Mouse (Mus musculus) CH12.LX (cell line): ENCODE results near the gene Pik3r2. TPM values are rescaled to one million over a fixed set of nuclear protein-coding genes. Genes with fewer than 3 reads are reported as not detected.

Source experiments
- DNase-seq: peaks from one replicate; pipeline ENCODE4 v3.0.0-alpha.2; 2013; ENCODE audit errors: extremely low read depth
- H3K27ac ChIP-seq: 2 replicates; pipeline ENCODE4 v1.5.1; 2012; ENCODE audit warnings: low read depth, mild to moderate bottlenecking, control low read depth, moderate library complexity; ENCODE audit not compliant: insufficient read depth
- H3K27me3 ChIP-seq: replicated peaks from 2 replicates; pipeline ENCODE3; 2012; ENCODE audit warnings: inconsistent platforms
- H3K36me3 ChIP-seq, 2 experiments: replicated peaks in 1 of 2; 2 replicates each; pipeline versions ENCODE3 to v1.6.1; 2012; ENCODE audit warnings: inconsistent platforms in 1 of 2, low read length in 1 of 2, mild to moderate bottlenecking in 1 of 2, mixed read lengths in 1 of 2, moderate library complexity in 1 of 2; ENCODE audit not compliant: control insufficient read depth in 1 of 2, insufficient read depth in 1 of 2
- H3K4me1 ChIP-seq, 2 experiments: 2 replicates each; pipeline ENCODE4 v1.6.1; 2012; ENCODE audit warnings: inconsistent platforms in 1 of 2, moderate library complexity in 1 of 2; ENCODE audit not compliant: insufficient read depth in 2 of 2, control insufficient read depth in 1 of 2
- H3K4me2 ChIP-seq: 2 replicates; pipeline ENCODE4 v1.6.1; 2012; ENCODE audit warnings: low read depth, mild to moderate bottlenecking, control low read depth; ENCODE audit not compliant: poor library complexity, insufficient read depth, severe bottlenecking
- H3K4me3 ChIP-seq, 3 experiments: fragments of 150-350 bp in 1 of 3; sonication (generic) in 1 of 3; replicated peaks in 1 of 3; 2 replicates each; pipeline versions ENCODE3 to v1.5.1; 2011 to 2012; ENCODE audit warnings: low read depth in 2 of 3, low read length in 2 of 3, mild to moderate bottlenecking in 2 of 3, moderate library complexity in 2 of 3, control low read depth in 1 of 3, improper control_type of control experiment in 1 of 3, inconsistent platforms in 1 of 3, mixed read lengths in 1 of 3; ENCODE audit not compliant: poor library complexity in 1 of 3
- H3K79me2 ChIP-seq: replicated peaks from 2 replicates; pipeline ENCODE4 v1.6.1; 2012; ENCODE audit warnings: mild to moderate bottlenecking, moderate library complexity; ENCODE audit not compliant: control insufficient read depth, poor library complexity, insufficient read depth, severe bottlenecking; ENCODE audit errors: extremely low read depth
- H3K9ac ChIP-seq: 2 replicates; pipeline ENCODE4 v1.6.1; 2012; ENCODE audit warnings: low read depth, mild to moderate bottlenecking, control low read depth, moderate library complexity; ENCODE audit not compliant: insufficient read depth
- H3K9me3 ChIP-seq: replicated peaks from 2 replicates; pipeline ENCODE3; 2012; ENCODE audit warnings: low read length, inconsistent platforms, mixed read lengths
- BHLHE40 ChIP-seq: IDR thresholded peaks from 2 replicates; pipeline ENCODE4 v1.6.1; 2011; ENCODE audit warnings: mild to moderate bottlenecking, low read depth, low read length, improper control_type of control experiment
- CHD2 ChIP-seq: IDR thresholded peaks from 2 replicates; pipeline ENCODE4 v1.6.1; 2011; ENCODE audit warnings: low read length, improper control_type of control experiment
- E2F4 ChIP-seq: IDR thresholded peaks from 2 replicates; pipeline ENCODE4 v1.6.1; 2011; ENCODE audit warnings: low read depth, low read length, improper control_type of control experiment; ENCODE audit not compliant: insufficient replicate concordance
- GABPA ChIP-seq: IDR thresholded peaks from 2 replicates; pipeline ENCODE4 v1.6.1; 2012; ENCODE audit warnings: low read depth, low read length, improper control_type of control experiment, inconsistent platforms; ENCODE audit not compliant: insufficient replicate concordance
- IRF4 ChIP-seq: IDR thresholded peaks from 2 replicates; pipeline ENCODE4 v1.6.1; 2014; ENCODE audit warnings: low read depth, mild to moderate bottlenecking, inconsistent platforms, low read length, improper control_type of control experiment
- JUN ChIP-seq: IDR thresholded peaks from 2 replicates; pipeline ENCODE4 v1.6.1; 2011; ENCODE audit warnings: low read depth, mild to moderate bottlenecking, low read length, improper control_type of control experiment, moderate library complexity; ENCODE audit not compliant: insufficient read depth
- KAT2A ChIP-seq: IDR thresholded peaks from 2 replicates; pipeline ENCODE4 v1.6.1; 2012; ENCODE audit warnings: low read length, improper control_type of control experiment, inconsistent platforms; ENCODE audit not compliant: insufficient replicate concordance
- MAFK ChIP-seq: IDR thresholded peaks from 2 replicates; pipeline ENCODE4 v1.6.1; 2011; ENCODE audit warnings: low read length, improper control_type of control experiment; ENCODE audit not compliant: insufficient replicate concordance
- MAZ ChIP-seq: IDR thresholded peaks from 2 replicates; pipeline ENCODE4 v1.6.1; 2012; ENCODE audit warnings: low read depth, mild to moderate bottlenecking, inconsistent platforms, low read length, improper control_type of control experiment, moderate library complexity
- MEF2A ChIP-seq: IDR thresholded peaks from 2 replicates; pipeline ENCODE4 v1.6.1; 2014; ENCODE audit warnings: low read depth, mild to moderate bottlenecking, inconsistent platforms, low read length, improper control_type of control experiment, borderline replicate concordance
- MXI1 ChIP-seq: IDR thresholded peaks from 2 replicates; pipeline ENCODE4 v1.6.1; 2011; ENCODE audit warnings: mild to moderate bottlenecking, low read depth, low read length, improper control_type of control experiment
- MYC ChIP-seq: IDR thresholded peaks from 2 replicates; pipeline ENCODE4 v1.6.1; 2011; ENCODE audit warnings: low read depth, mild to moderate bottlenecking, improper control_type of control experiment, low read length
- NRF1 ChIP-seq: IDR thresholded peaks from 2 replicates; pipeline ENCODE4 v1.6.1; 2014; ENCODE audit warnings: low read depth, mild to moderate bottlenecking, inconsistent platforms, low read length, improper control_type of control experiment, moderate library complexity
- PAX5 ChIP-seq: IDR thresholded peaks from 2 replicates; pipeline ENCODE4 v1.6.1; 2012; ENCODE audit warnings: low read length, inconsistent platforms, mixed read lengths
- POLR2A ChIP-seq: IDR thresholded peaks from 2 replicates; pipeline ENCODE4 v1.6.1; 2011; ENCODE audit warnings: low read depth, mild to moderate bottlenecking, improper control_type of control experiment, low read length
- RAD21 ChIP-seq: IDR thresholded peaks from 2 replicates; pipeline ENCODE4 v1.6.1; 2011; ENCODE audit warnings: low read depth, mild to moderate bottlenecking, low read length, improper control_type of control experiment, moderate library complexity
- RCOR1 ChIP-seq: conservative IDR thresholded peaks from 2 replicates; pipeline ENCODE4 v1.6.1; 2012; ENCODE audit warnings: low read depth, mild to moderate bottlenecking, inconsistent platforms, low read length, improper control_type of control experiment
- SIN3A ChIP-seq: IDR thresholded peaks from 2 replicates; pipeline ENCODE4 v1.6.1; 2012; ENCODE audit warnings: low read length, improper control_type of control experiment, inconsistent platforms
- SMC3 ChIP-seq: IDR thresholded peaks from 2 replicates; pipeline ENCODE4 v1.6.1; 2011; ENCODE audit warnings: low read depth, low read length, improper control_type of control experiment
- TBP ChIP-seq: conservative IDR thresholded peaks from 2 replicates; pipeline ENCODE4 v1.6.1; 2011; ENCODE audit warnings: low read depth, low read length, improper control_type of control experiment
- UBTF ChIP-seq: IDR thresholded peaks from 2 replicates; pipeline ENCODE4 v1.6.1; 2012; ENCODE audit warnings: low read depth, mild to moderate bottlenecking, inconsistent platforms, low read length, improper control_type of control experiment, moderate library complexity
- USF1 ChIP-seq: IDR thresholded peaks from 2 replicates; pipeline ENCODE4 v1.6.1; 2014; ENCODE audit warnings: low read depth, mild to moderate bottlenecking, inconsistent platforms, low read length, improper control_type of control experiment
- USF2 ChIP-seq: conservative IDR thresholded peaks from 2 replicates; pipeline ENCODE4 v1.6.1; 2011; ENCODE audit warnings: low read depth, low read length, improper control_type of control experiment
- ZC3H11A ChIP-seq: IDR thresholded peaks from 2 replicates; pipeline ENCODE4 v1.6.1; 2012; ENCODE audit warnings: low read depth, mild to moderate bottlenecking, inconsistent platforms, low read length, improper control_type of control experiment
- ZMIZ1 ChIP-seq: IDR thresholded peaks from 2 replicates; pipeline ENCODE4 v1.6.1; 2012; ENCODE audit warnings: low read depth, mild to moderate bottlenecking, inconsistent platforms, low read length, improper control_type of control experiment
- ZNF384 ChIP-seq: IDR thresholded peaks from 2 replicates; pipeline ENCODE4 v1.6.1; 2012; ENCODE audit warnings: low read depth, low read length, improper control_type of control experiment, inconsistent platforms
- dilution Hi-C: fragments of 300-500 bp; cut with MboI; formaldehyde crosslinking; loops from 2 replicates; pipeline ENCODE4 v1.14.3; 2020; ENCODE audit warnings: low sequenced_read_pairs; ENCODE audit not compliant: extremely low pct_unique_long_range_greater_than_20kb, extremely low pct_ligation_motif_present
- in situ Hi-C: fragments of 300-500 bp; cut with MboI; formaldehyde crosslinking; loops from 3 replicates; pipeline ENCODE4 v1.14.3; 2019; ENCODE audit warnings: low sequenced_read_pairs, low pct_ligation_motif_present, low pct_unique_long_range_greater_than_20kb, mixed read lengths
- polyA plus RNA-seq: library from polyadenylated mRNA; unstranded; fragments of >175 nt; gene quantifications from 2 replicates; pipeline ENCODE4 v1.2.1, GENCODE M21; 2012; ENCODE audit warnings: low read depth; ENCODE audit not compliant: insufficient read length
- total RNA-seq, 2 experiments: library from RNA; depleted of rRNA; stranded (reverse); fragments of 300-350 nt in 1 of 2; fragments of >200 nt in 1 of 2; gene quantifications; 2 replicates each; pipeline ENCODE4 v1.2.3; 2012 to 2014

Pik3r2 gene
- total and polyA plus RNA-seq, 3 experiments: 13.8 to 45.9 (median 25.8) TPM

GRCm38 (mm10) chr8:70801830-70802229, 25.3 kb upstream of the Pik3r2 start:
- dilution Hi-C loops (no loop called here), in situ Hi-C loops (loop anchor here (5.0 kb wide), 1 partner anchor 35 kb away; no protein-coding TSS in a partner anchor)
- no peak for TF ChIP-seq ZMIZ1
- no peak for TF ChIP-seq JUN
- TF ChIP-seq IRF4: no peak
- no peak for TF ChIP-seq ZC3H11A
- TF ChIP-seq USF1: no peak
- no peak for TF ChIP-seq MXI1
- TF ChIP-seq RCOR1: no peak
- no peak for TF ChIP-seq MYC
- TF ChIP-seq NRF1: no peak
- no peak for TF ChIP-seq MEF2A
- no peak for TF ChIP-seq RAD21
- TF ChIP-seq GABPA: no peak
- TF ChIP-seq TBP: no peak
- TF ChIP-seq BHLHE40: no peak
- TF ChIP-seq SIN3A: no peak
- no peak for TF ChIP-seq E2F4
- no peak for TF ChIP-seq USF2
- Histone ChIP-seq H3K9me3 (no peaks in the 10 kb centered on the region), H3K27ac (no peak overlapping the region), H3K4me2 (no peak overlapping the region), H3K4me1 (peaks cover 16 to 44% of the 10 kb centered on the region in 2 experiments), H3K36me3 (peaks cover 0 to 1% of the 10 kb centered on the region in 2 experiments), H3K9ac (no peak overlapping the region), H3K4me3 (no peak overlapping the region), H3K27me3 (peaks cover 6% of the 10 kb centered on the region), H3K79me2 (no peaks in the 10 kb centered on the region)
- DNase-seq: no peak

- no peaks in the 10 kb centered on the region for H3K9me3 ChIP-seq
- peaks cover 15 to 43% of the 10 kb centered on the region in 2 experiments for H3K4me1 ChIP-seq
- H3K27me3 ChIP-seq: peaks cover 12% of the 10 kb centered on the region
- H3K4me2 ChIP-seq: no peak overlapping the region
- H3K36me3 ChIP-seq: peaks cover 0 to 1% of the 10 kb centered on the region in 2 experiments
- no peak for TF ChIP-seq UBTF
- no peak for TF ChIP-seq POLR2A
- TF ChIP-seq MAFK: no peak
- no peak for TF ChIP-seq PAX5
- TF ChIP-seq ZNF384: no peak
- TF ChIP-seq USF2: no peak
- no peak for TF ChIP-seq CHD2
- no peak for TF ChIP-seq MAZ
- TF ChIP-seq JUN: no peak
- no peak for TF ChIP-seq SMC3
- no peak for TF ChIP-seq MEF2A
- TF ChIP-seq GABPA: no peak
- no peak for TF ChIP-seq KAT2A
- dilution Hi-C loops: no loop called here
- in situ Hi-C loops: loop anchor here (5.0 kb wide), 1 partner anchor 34 kb away; no protein-coding TSS in a partner anchor
- no peak overlapping the region for H3K9ac ChIP-seq
- DNase-seq: no peak
- no peaks in the 10 kb centered on the region for H3K79me2 ChIP-seq
- H3K4me3 ChIP-seq: no peak overlapping the region
- H3K27ac ChIP-seq: no peak overlapping the region
These were observed 24.6 kb upstream of the Pik3r2 start for GRCm38 (mm10) chr8:70801156-70801555.
